Mouse (Mus musculus) bone marrow, adult 2 months (tissue): ENCODE data around the gene Ubtf.

Experiments used
- CTCF ChIP-seq: fragments of 200-500 bp; IDR thresholded peaks from 2 replicates; pipeline ENCODE4 v1.5.1; 2011; ENCODE audit warnings: low read length, control low read depth; ENCODE audit not compliant: control insufficient read depth, insufficient read depth
- POLR2A ChIP-seq: fragments of 200-500 bp; IDR thresholded peaks from 2 replicates; pipeline ENCODE4 v1.6.1; 2011; ENCODE audit warnings: low read depth, mild to moderate bottlenecking, control low read depth, low read length, borderline replicate concordance; ENCODE audit not compliant: control insufficient read depth

GRCm38 (mm10) chr11:102333061-102333460 is 13.5 kb upstream of the Ubtf start:
- no peak for TF ChIP-seq POLR2A
- no peak for TF ChIP-seq CTCF
